Mouse (Mus musculus): ENCODE measurements around the gene Gm49358. TPM values are rescaled to one million over a fixed set of nuclear protein-coding genes. Genes with fewer than 3 reads are reported as not detected.
A peak's percentile ranks its signal among the peaks of the same experiment; 100 is the strongest.

Gene Gm49358
- total RNA-seq, 2 experiments from 2014 or later = 12.4 to 14.0 TPM

GRCm38 (mm10) chr10:86778398-86779116 is 14.8 kb downstream of the Gm49358 start, which contains the start of gene Nt5dc3:
TSS of gene Nt5dc3 (plus strand) at chr10:86779005.
- peak; percentile 98 for DNase-seq

GRCm38 (mm10) chr10:86779117-86779755 is 15.5 kb downstream of the Gm49358 start:
- DNase-seq = peak; percentile 31

GRCm38 (mm10) chr10:86779816-86780500 is 16.2 kb downstream of the Gm49358 start:
- no peak for DNase-seq

GRCm38 (mm10) chr10:86781641-86782040 is 17.9 kb downstream of the Gm49358 start:
- no peak for DNase-seq

GRCm38 (mm10) chr10:86782656-86783055 is 18.9 kb downstream of the Gm49358 start:
- DNase-seq = no peak

- no peak for DNase-seq
Observed at GRCm38 (mm10) chr10:86783561-86783960, 19.8 kb downstream of the Gm49358 start.

GRCm38 (mm10) chr10:86784126-86784675 is 20.4 kb downstream of the Gm49358 start:
- DNase-seq = no peak

- DNase-seq = no peak
Observed at GRCm38 (mm10) chr10:86785396-86785795, 21.6 kb downstream of the Gm49358 start.

- no peak for DNase-seq
Observed at GRCm38 (mm10) chr10:86786083-86786482, 22.3 kb downstream of the Gm49358 start.

GRCm38 (mm10) chr10:86788193-86788592 is 24.4 kb downstream of the Gm49358 start:
- DNase-seq = no peak

GRCm38 (mm10) chr10:86789146-86789672 is 25.4 kb downstream of the Gm49358 start:
- DNase-seq = no peak

- no peak for DNase-seq
Observed at GRCm38 (mm10) chr10:86791507-86792184, 27.9 kb downstream of the Gm49358 start.

- peak; percentile 33 for DNase-seq
Observed at GRCm38 (mm10) chr10:86793509-86793951, 29.8 kb downstream of the Gm49358 start.

GRCm38 (mm10) chr10:86794196-86794595 is 30.4 kb downstream of the Gm49358 start:
- no peak for DNase-seq

- peak; percentile 72 for DNase-seq
Observed at GRCm38 (mm10) chr10:86794794-86795535, 31.2 kb downstream of the Gm49358 start.

- no peak for DNase-seq
Observed at GRCm38 (mm10) chr10:86796073-86796741, 32.4 kb downstream of the Gm49358 start.

- no peak for DNase-seq
Observed at GRCm38 (mm10) chr10:86807362-86807761, 43.6 kb downstream of the Gm49358 start.

GRCm38 (mm10) chr10:86808013-86808758 is 44.4 kb downstream of the Gm49358 start:
- no peak for DNase-seq

GRCm38 (mm10) chr10:86810000-86810399 is 46.2 kb downstream of the Gm49358 start:
- peak; percentile 71 for DNase-seq

- DNase-seq = peak; percentile 4
Observed at GRCm38 (mm10) chr10:86810612-86811011, 46.8 kb downstream of the Gm49358 start.

Data from gastrocnemius, postnatal 25 days (tissue).